Mouse (Mus musculus) CH12.LX (cell line): Measurements from ENCODE around the gene Slc22a5.

Experiments used
- BHLHE40 ChIP-seq: IDR thresholded peaks from 2 replicates; pipeline ENCODE4 v1.6.1; 2011; ENCODE audit warnings: mild to moderate bottlenecking, low read depth, low read length, improper control_type of control experiment
- CTCF ChIP-seq, 2 experiments: IDR thresholded peaks in 1 of 2; conservative IDR thresholded peaks in 1 of 2; 2 replicates each; pipeline ENCODE4 v1.5.1; 2011 to 2012; ENCODE audit warnings: low read depth in 2 of 2, low read length in 2 of 2, improper control_type of control experiment in 1 of 2, inconsistent platforms in 1 of 2, mild to moderate bottlenecking in 1 of 2, moderate library complexity in 1 of 2
- E2F4 ChIP-seq: IDR thresholded peaks from 2 replicates; pipeline ENCODE4 v1.6.1; 2011; ENCODE audit warnings: low read depth, low read length, improper control_type of control experiment; ENCODE audit not compliant: insufficient replicate concordance
- EP300 ChIP-seq: IDR thresholded peaks from 2 replicates; pipeline ENCODE4 v1.6.1; 2011; ENCODE audit warnings: low read length, improper control_type of control experiment
- IRF4 ChIP-seq: IDR thresholded peaks from 2 replicates; pipeline ENCODE4 v1.6.1; 2014; ENCODE audit warnings: low read depth, mild to moderate bottlenecking, inconsistent platforms, low read length, improper control_type of control experiment
- MAFK ChIP-seq: IDR thresholded peaks from 2 replicates; pipeline ENCODE4 v1.6.1; 2011; ENCODE audit warnings: low read length, improper control_type of control experiment; ENCODE audit not compliant: insufficient replicate concordance
- MAZ ChIP-seq: IDR thresholded peaks from 2 replicates; pipeline ENCODE4 v1.6.1; 2012; ENCODE audit warnings: low read depth, mild to moderate bottlenecking, inconsistent platforms, low read length, improper control_type of control experiment, moderate library complexity
- MYC ChIP-seq: IDR thresholded peaks from 2 replicates; pipeline ENCODE4 v1.6.1; 2011; ENCODE audit warnings: low read depth, mild to moderate bottlenecking, improper control_type of control experiment, low read length
- PAX5 ChIP-seq: IDR thresholded peaks from 2 replicates; pipeline ENCODE4 v1.6.1; 2012; ENCODE audit warnings: low read length, inconsistent platforms, mixed read lengths
- POLR2A ChIP-seq: IDR thresholded peaks from 2 replicates; pipeline ENCODE4 v1.6.1; 2011; ENCODE audit warnings: low read depth, mild to moderate bottlenecking, improper control_type of control experiment, low read length
- POLR2AphosphoS2 ChIP-seq: IDR thresholded peaks from 2 replicates; pipeline ENCODE4 v1.6.1; 2011; ENCODE audit warnings: low read depth, low read length, improper control_type of control experiment
- ZMIZ1 ChIP-seq: IDR thresholded peaks from 2 replicates; pipeline ENCODE4 v1.6.1; 2012; ENCODE audit warnings: low read depth, mild to moderate bottlenecking, inconsistent platforms, low read length, improper control_type of control experiment
- ZNF384 ChIP-seq: IDR thresholded peaks from 2 replicates; pipeline ENCODE4 v1.6.1; 2012; ENCODE audit warnings: low read depth, low read length, improper control_type of control experiment, inconsistent platforms

DNA sequence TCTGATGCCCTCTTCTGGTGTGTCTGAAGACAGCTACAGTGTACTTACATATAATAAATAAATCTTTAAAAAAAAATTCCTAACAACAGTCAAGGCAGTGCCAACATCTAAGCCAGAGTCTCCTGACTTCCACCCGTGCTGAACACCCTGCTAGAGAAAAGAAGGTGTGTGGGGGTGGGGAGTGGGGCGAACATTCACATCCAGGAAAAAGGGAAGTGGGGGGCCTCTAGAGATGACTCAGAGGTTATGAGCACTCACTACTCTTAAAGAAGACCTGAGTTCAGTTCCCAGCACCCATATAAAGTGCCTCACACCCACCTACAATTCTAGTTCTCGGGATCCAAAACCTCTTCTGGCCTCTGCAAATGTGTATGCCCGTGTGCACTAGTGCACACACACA lies 66.1 kb downstream of the Slc22a5 start:
- TF ChIP-seq POLR2AphosphoS2 (no peak), EP300 (peak; percentile 63; the same call in 1 of the 2 replicates), PAX5 (no peak), POLR2A (no peak), BHLHE40 (no peak), MAFK (no peak), CTCF (conservative IDR thresholded peaks at IDR 0.05 in 1 of 2, IDR thresholded peaks at IDR 0.05 in 1 of 2; ENCODE audit: low read depth in 2 of 2, low read length in 2 of 2) (no peak), MYC (no peak), MAZ (no peak), IRF4 (peak; percentile 82), E2F4 (no peak), ZNF384 (no peak), ZMIZ1 (no peak)
